Mouse (Mus musculus) gastrocnemius, adult 2 months (tissue): ENCODE measurements around the gene Mal. TPM values are rescaled to one million over a fixed set of nuclear protein-coding genes. Genes with fewer than 3 reads are reported as not detected.

ENCODE experiments used
- DNase-seq: peaks from one replicate; pipeline ENCODE4 v3.0.0; 2022
- H3K27ac ChIP-seq: fragments of 200-600 bp; 2 replicates; pipeline ENCODE4 v1.8.1; 2022; ENCODE audit warnings: mild to moderate bottlenecking
- H3K4me3 ChIP-seq: fragments of 200-600 bp; 2 replicates; pipeline ENCODE4 v1.8.1; 2022; ENCODE audit warnings: mild to moderate bottlenecking, moderate library complexity
- CTCF ChIP-seq: fragments of 200-600 bp; IDR thresholded peaks from 2 replicates; pipeline ENCODE4 v1.8.1; 2022; ENCODE audit warnings: antibody characterized with exemption, mild to moderate bottlenecking, moderate library complexity
- intact Hi-C: fragments of 180-260 bp; cut with DNase I; formaldehyde crosslinking; loops from one replicate; pipeline ENCODE4 v1.15.1; 2025
- total RNA-seq, 2 experiments: library from RNA; stranded (reverse); gene quantifications; 2 replicates each; pipeline ENCODE4 v1.2.3; 2021

Mal gene
- total RNA-seq, 2 experiments from 2014 or later, result 1.3 TPM

GRCm38 (mm10) chr2:127648145-127648544, 8.3 kb downstream of the Mal start:
- TF ChIP-seq CTCF, result no peak
- intact Hi-C loops, result no loop called here
- no peak for DNase-seq

GRCm38 (mm10) chr2:127646875-127647274, 9.6 kb downstream of the Mal start:
- Histone ChIP-seq H3K4me3 (no peak overlapping the region), H3K27ac (no peak overlapping the region)
- intact Hi-C loops, result no loop called here
- TF ChIP-seq CTCF, result no peak
- DNase-seq, result no peak

More at GRCm38 (mm10) chr2:127648145-127648544, 8.3 kb downstream of the Mal start:
- no peak overlapping the region for H3K4me3 ChIP-seq
- H3K27ac ChIP-seq, result no peak overlapping the region

GRCm38 (mm10) chr2:127643728-127644704, 12.5 kb downstream of the Mal start:
- no peak for DNase-seq
- Histone ChIP-seq H3K27ac (no peak overlapping the region), H3K4me3 (no peak overlapping the region)
- TF ChIP-seq CTCF, result no peak
- intact Hi-C loops, result no loop called here

DNA sequence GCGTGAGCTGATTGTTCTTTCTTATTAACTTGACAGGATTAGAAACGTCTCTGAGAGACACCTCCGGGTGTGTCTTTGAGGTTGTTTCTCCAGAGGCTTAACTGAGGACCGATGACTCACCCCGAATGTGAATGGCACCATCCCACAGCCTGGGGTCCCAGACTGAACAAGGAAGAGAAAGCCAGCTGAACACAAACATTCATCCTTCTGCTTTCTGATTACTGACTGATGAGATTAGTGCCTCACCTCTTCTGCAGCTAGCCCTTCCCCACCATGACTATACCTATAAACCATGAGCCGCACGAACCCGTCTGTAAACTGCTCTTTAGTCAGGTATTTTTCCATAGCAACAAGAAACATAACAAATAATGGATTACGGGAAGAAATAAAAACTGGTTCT, 17.5 kb downstream of the Mal start:
- H3K4me3 ChIP-seq, result no peak overlapping the region
- no peak for DNase-seq
- TF ChIP-seq CTCF, result no peak
- no peak overlapping the region for H3K27ac ChIP-seq
- intact Hi-C loops, result no loop called here

- intact Hi-C loops, result no loop called here
- no peak for DNase-seq
- Histone ChIP-seq H3K4me3 (no peak overlapping the region), H3K27ac (no peak overlapping the region)
- no peak for TF ChIP-seq CTCF
Observed at GRCm38 (mm10) chr2:127635581-127635980, 20.9 kb downstream of the Mal start.

GRCm38 (mm10) chr2:127632601-127633000, 23.9 kb downstream of the Mal start:
- no peak for DNase-seq

GRCm38 (mm10) chr2:127627990-127628570, 28.4 kb downstream of the Mal start:
- DNase-seq, result no peak
- Histone ChIP-seq H3K4me3 (no peak overlapping the region), H3K27ac (no peak overlapping the region)
- intact Hi-C loops, result no loop called here
- TF ChIP-seq CTCF, result no peak

More at GRCm38 (mm10) chr2:127632601-127633000, 23.9 kb downstream of the Mal start:
- intact Hi-C loops, result no loop called here
- Histone ChIP-seq H3K27ac (no peak overlapping the region), H3K4me3 (no peak overlapping the region)
- TF ChIP-seq CTCF, result no peak

- TF ChIP-seq CTCF, result no peak
- intact Hi-C loops, result no loop called here
- no peak overlapping the region for H3K27ac ChIP-seq
- no peak for DNase-seq
- no peak overlapping the region for H3K4me3 ChIP-seq
Observed at GRCm38 (mm10) chr2:127627354-127627753, 29.1 kb downstream of the Mal start.

- no peak for TF ChIP-seq CTCF
- intact Hi-C loops, result no loop called here
- H3K4me3 ChIP-seq, result no peak overlapping the region
- no peak for DNase-seq
- H3K27ac ChIP-seq, result no peak overlapping the region
Observed at GRCm38 (mm10) chr2:127625659-127626058, 30.8 kb downstream of the Mal start.

- intact Hi-C loops, result no loop called here
- Histone ChIP-seq H3K27ac (no peak overlapping the region), H3K4me3 (no peak overlapping the region)
- no peak for DNase-seq
- TF ChIP-seq CTCF, result no peak
Observed at GRCm38 (mm10) chr2:127624786-127625185, 31.7 kb downstream of the Mal start.

GRCm38 (mm10) chr2:127622065-127622464, 34.4 kb downstream of the Mal start:
- no peak for DNase-seq
- H3K27ac ChIP-seq, result no peak overlapping the region
- H3K4me3 ChIP-seq, result no peak overlapping the region
- no peak for TF ChIP-seq CTCF
- intact Hi-C loops, result no loop called here

DNA sequence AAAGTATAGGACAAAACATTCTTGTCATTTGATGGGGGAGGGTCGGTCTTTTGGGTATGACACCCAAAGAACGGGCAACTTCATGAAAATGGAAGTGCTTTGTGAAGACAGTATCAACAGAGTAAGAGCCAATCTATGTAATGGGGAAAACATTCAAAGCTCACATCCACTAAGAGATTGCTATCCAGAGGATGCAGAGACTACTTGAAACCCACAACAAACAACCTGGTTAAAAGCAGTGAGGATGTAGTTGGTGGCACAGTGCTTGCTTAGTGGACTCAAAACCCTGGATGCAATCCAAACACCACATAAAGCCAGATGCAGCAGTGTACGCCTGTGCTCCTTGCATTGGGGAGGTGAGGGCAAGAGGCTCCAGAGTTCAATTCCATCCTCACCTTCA, 37.2 kb downstream of the Mal start:
- intact Hi-C loops, result no loop called here

GRCm38 (mm10) chr2:127612288-127612687, 44.2 kb downstream of the Mal start:
- no peak for TF ChIP-seq CTCF
- H3K4me3 ChIP-seq, result no peak overlapping the region
- no peak overlapping the region for H3K27ac ChIP-seq
- no peak for DNase-seq
- intact Hi-C loops, result no loop called here

More for the DNA sequence above, 37.2 kb downstream of the Mal start:
- no peak overlapping the region for H3K27ac ChIP-seq
- TF ChIP-seq CTCF, result no peak
- no peak for DNase-seq
- H3K4me3 ChIP-seq, result no peak overlapping the region
